Comparison of ENCODE assay signal across 11 mouse cellular contexts in genomic region chr1:128649490-128650178, GRCm38 (mm10). TPM values are rescaled to one million over a fixed set of nuclear protein-coding genes. Genes with fewer than 3 reads are reported as not detected.
DNase-seq lines count a peak whose midpoint lies in the region; ATAC-seq and TF ChIP-seq lines count a peak whose summit lies in the region.
"Had no signal": no experiment of that assay in that cellular context is flagged by ENCODE, and none has a peak within 500 bp of the region (broad histone marks: within the 10 kb centered on the region; RNA-seq: fewer than 3 reads in every experiment).

No protein-coding gene starts in this region.

- H3K27me3 ChIP-seq in heart, adult 2 months (ENCODE audit: control insufficient read depth, insufficient read depth, low read length): no peaks in the 10 kb centered on the region
- 0 out of 2 replicates have a peak, but pooled peaks cover 4% of the 10 kb centered on the region for H3K27me3 ChIP-seq in embryonic facial prominence, embryonic 10.5 days (replicated peaks; ENCODE audit: low read depth, poor library complexity, severe bottlenecking)
- no peaks in the 10 kb centered on the region for H3K27me3 ChIP-seq in midbrain, embryonic 15.5 days (replicated peaks)
- H3K27me3 ChIP-seq: limb, embryonic 12.5 days had no signal

- peak; percentile 23 to 43 for DNase-seq in heart, adult 9 months (ENCODE audit: low spot score in 2 of 2)
- no peak for DNase-seq in heart, adult 2 months
- peak; percentile 18 for DNase-seq in embryonic facial prominence, embryonic 10.5 days (ENCODE audit: low spot score)
- peak; percentile 26 for DNase-seq in heart, postnatal 25 days (ENCODE audit: low spot score)
- no peak for DNase-seq in kidney, postnatal 36 days
- DNase-seq in spleen, adult 12 weeks (ENCODE audit: low spot score): no peak
- DNase-seq: cerebellum, adult 11-12 months; thymus, postnatal 14 days had no signal

- no peak overlapping the region for H3K27ac ChIP-seq in heart, adult 2 months
- H3K27ac ChIP-seq in embryonic facial prominence, embryonic 10.5 days (replicated peaks): no peak overlapping the region
- H3K27ac ChIP-seq in midbrain, embryonic 15.5 days: no peak overlapping the region; the same call in 1 of the 2 replicates
- H3K27ac ChIP-seq: limb, embryonic 12.5 days had no signal

- intact Hi-C loops in heart, adult 2 months (cut with DNase I): no loop called here
- intact Hi-C loops in heart, postnatal 25 days (cut with DNase I): no loop called here

- WGBS in heart, adult 2 months: 49% methylated on average over 13 of the region's 13 CpGs
- WGBS in embryonic facial prominence, embryonic 10.5 days: 33% methylated on average over 13 of the region's 13 CpGs
- WGBS in midbrain, embryonic 15.5 days: 13% methylated on average over 13 of the region's 13 CpGs

- peak; percentile 70 for ATAC-seq in midbrain, embryonic 15.5 days (replicated peaks)
- ATAC-seq in erythroid progenitor cell, adult 5-6 weeks (replicated peaks; ENCODE audit: low FRiP score, poor library complexity, severe bottlenecking): no peak

- no peaks in the 10 kb centered on the region for H3K79me2 ChIP-seq in heart, adult 2 months (replicated peaks; ENCODE audit: control insufficient read depth, insufficient read depth, low read length)

- no peak for TF ChIP-seq POLR2A in heart, adult 2 months (IDR thresholded peaks at IDR 0.05; ENCODE audit: insufficient read depth, low read depth, low read length)

- H3K9ac ChIP-seq in heart, adult 2 months (ENCODE audit: low read depth, low read length): no peak overlapping the region
- no peak overlapping the region for H3K9ac ChIP-seq in midbrain, embryonic 15.5 days
- H3K9ac ChIP-seq: limb, embryonic 12.5 days had no signal

- TF ChIP-seq EP300 in heart, adult 2 months (IDR thresholded peaks at IDR 0.05; ENCODE audit: insufficient read depth, low read depth, low read length): no peak

- H3K36me3 ChIP-seq in heart, adult 2 months (ENCODE audit: control insufficient read depth, insufficient read depth, low read length): no peaks in the 10 kb centered on the region
- no peaks in the 10 kb centered on the region for H3K36me3 ChIP-seq in embryonic facial prominence, embryonic 10.5 days (replicated peaks)
- H3K36me3 ChIP-seq in midbrain, embryonic 15.5 days (replicated peaks): no peaks in the 10 kb centered on the region
- H3K36me3 ChIP-seq: limb, embryonic 12.5 days had no signal

- no peak for TF ChIP-seq CTCF in heart, adult 2 months (IDR thresholded peaks at IDR 0.05)

- no peaks in the 10 kb centered on the region for H3K9me3 ChIP-seq in embryonic facial prominence, embryonic 10.5 days
- no peaks in the 10 kb centered on the region for H3K9me3 ChIP-seq in midbrain, embryonic 15.5 days
- H3K9me3 ChIP-seq: limb, embryonic 12.5 days had no signal

- H3K4me3 ChIP-seq in heart, adult 2 months: no peak overlapping the region
- no peak overlapping the region for H3K4me3 ChIP-seq in embryonic facial prominence, embryonic 10.5 days
- no peak overlapping the region for H3K4me3 ChIP-seq in midbrain, embryonic 15.5 days
- H3K4me3 ChIP-seq: limb, embryonic 12.5 days had no signal

- H3K4me1 ChIP-seq in heart, adult 2 months (ENCODE audit: control insufficient read depth, insufficient read depth, low read length): peaks cover 2% of the 10 kb centered on the region
- H3K4me1 ChIP-seq in embryonic facial prominence, embryonic 10.5 days: 0 out of 2 replicates have a peak, but pooled peaks cover 9% of the 10 kb centered on the region
- peaks cover 2% of the 10 kb centered on the region; the same call in 1 of the 2 replicates for H3K4me1 ChIP-seq in midbrain, embryonic 15.5 days
- H3K4me1 ChIP-seq: limb, embryonic 12.5 days had no signal

- no peak overlapping the region for H3K4me2 ChIP-seq in midbrain, embryonic 15.5 days
- H3K4me2 ChIP-seq: limb, embryonic 12.5 days had no signal

RNA-seq across cellular contexts. Expression of gene Cxcr4, which starts 57.5 kb away (rescaled TPM):
- total RNA-seq in heart, adult 2 months (2021): 1 to 10 TPM; 7.0 to 7.8 TPM
- 28.4 and 29.8 TPM in 2 replicates for polyA plus RNA-seq in heart, adult 2 months (2012; rRNA removed)
- 4.8 and 6.0 TPM in 2 replicates for polyA plus RNA-seq in embryonic facial prominence, embryonic 10.5 days (2016; fragmentation: Nextera tagmentation; extraction: Ambion mirVana)
- 10 to 100 TPM; 10.0 to 11.2 TPM for total RNA-seq in heart, postnatal 25 days (2021)
- 7.0 and 7.1 TPM in 2 replicates for polyA plus RNA-seq in midbrain, embryonic 15.5 days (2015; fragmentation: Nextera tagmentation; extraction: Ambion mirVana)
- total RNA-seq in erythroid progenitor cell, adult 5-6 weeks (2015; ENCODE audit: low replicate concordance): 390 and 435 TPM in 2 replicates
- total RNA-seq in erythroid progenitor cell, adult 5-6 weeks (2017; ENCODE audit: low replicate concordance): 236 and 385 TPM in 2 replicates

Comparison
In these comparisons a context has a peak if more than half of its experiments do, and no peak if none do; other contexts are left out.
1. DNase-seq: peak in heart, adult 9 months (2 of 2), embryonic facial prominence, embryonic 10.5 days (single experiment) and heart, postnatal 25 days (single experiment); none in heart, adult 2 months (0 of 2), kidney, postnatal 36 days (0 of 2) and spleen, adult 12 weeks (single experiment).
2. RNA of gene Cxcr4, which starts 57.5 kb away (total RNA-seq): 236 to 435 TPM in erythroid progenitor cell, adult 5-6 weeks; 10.0 to 11.2 TPM in heart, postnatal 25 days and 7.0 to 7.8 TPM in heart, adult 2 months; every median in the first group is over 10 times any median in the second.